Mouse (Mus musculus): Measurements from ENCODE around the gene Ube4a. TPM values are rescaled to one million over a fixed set of nuclear protein-coding genes. Genes with fewer than 3 reads are reported as not detected.

Gene Ube4a
- polyA plus RNA-seq, 1 experiment from 2014 or later: 25.7 TPM

Other genes with a start within 250 kb of the Ube4a start
- gene Phldb1, start 230.4 kb downstream of the Ube4a start, polyA plus RNA-seq (2014; fragmentation: Nextera tagmentation; extraction: Ambion mirVana): 23.2 and 25.4 TPM in 2 replicates
- gene Arcn1, start 197.8 kb downstream of the Ube4a start, polyA plus RNA-seq (2014; fragmentation: Nextera tagmentation; extraction: Ambion mirVana): 126 and 131 TPM in 2 replicates
- gene Ift46, start 197.7 kb downstream of the Ube4a start, polyA plus RNA-seq (2014; fragmentation: Nextera tagmentation; extraction: Ambion mirVana): 67.7 and 73.8 TPM in 2 replicates
- 1.3 and 1.9 TPM in 2 replicates for gene Tmem25, start 166.3 kb downstream of the Ube4a start, polyA plus RNA-seq (2014; fragmentation: Nextera tagmentation; extraction: Ambion mirVana)
- 1.3 TPM in 1 of 2 replicates, not detected in the other for gene Ttc36, start 162.5 kb downstream of the Ube4a start, polyA plus RNA-seq (2014; fragmentation: Nextera tagmentation; extraction: Ambion mirVana)
- 9.6 and 10.4 TPM in 2 replicates for gene Kmt2a, start 84.3 kb downstream of the Ube4a start, polyA plus RNA-seq (2014; fragmentation: Nextera tagmentation; extraction: Ambion mirVana)
- 1,362 and 1,405 TPM in 2 replicates for gene Atp5l, start 44.9 kb downstream of the Ube4a start, polyA plus RNA-seq (2014; fragmentation: Nextera tagmentation; extraction: Ambion mirVana)
- 0.20 TPM in 1 of 2 replicates, not detected in the other for gene Cd3g, start 14.8 kb upstream of the Ube4a start, polyA plus RNA-seq (2014; fragmentation: Nextera tagmentation; extraction: Ambion mirVana)
- gene Cd3d, start 16.2 kb upstream of the Ube4a start, polyA plus RNA-seq (2014; fragmentation: Nextera tagmentation; extraction: Ambion mirVana): not detected in 2 replicates
- not detected in 2 replicates for gene Cd3e, start 44.0 kb upstream of the Ube4a start, polyA plus RNA-seq (2014; fragmentation: Nextera tagmentation; extraction: Ambion mirVana)
- gene Mpzl2, start 74.2 kb upstream of the Ube4a start, polyA plus RNA-seq (2014; fragmentation: Nextera tagmentation; extraction: Ambion mirVana): 0.59 and 1.1 TPM in 2 replicates
- 1.1 and 1.5 TPM in 2 replicates for gene Mpzl3, start 89.6 kb upstream of the Ube4a start, polyA plus RNA-seq (2014; fragmentation: Nextera tagmentation; extraction: Ambion mirVana)
- gene Jaml, start 113.6 kb upstream of the Ube4a start, polyA plus RNA-seq (2014; fragmentation: Nextera tagmentation; extraction: Ambion mirVana): 0.18 and 0.28 TPM in 2 replicates
- 1.4 TPM in 2 replicates for gene Scn2b, start 152.2 kb upstream of the Ube4a start, polyA plus RNA-seq (2014; fragmentation: Nextera tagmentation; extraction: Ambion mirVana)
- gene Scn4b, start 172.8 kb upstream of the Ube4a start, polyA plus RNA-seq (2014; fragmentation: Nextera tagmentation; extraction: Ambion mirVana): 0.11 TPM in 1 of 2 replicates, not detected in the other
- not detected in 2 replicates for gene BC049352, start 216.4 kb upstream of the Ube4a start, polyA plus RNA-seq (2014; fragmentation: Nextera tagmentation; extraction: Ambion mirVana)
- not detected in 2 replicates for gene Tmprss4, start 238.5 kb upstream of the Ube4a start, polyA plus RNA-seq (2014; fragmentation: Nextera tagmentation; extraction: Ambion mirVana)